Mouse (Mus musculus) T-cell, adult 66 days (primary cell): Measurements from ENCODE around the gene Cxcl14. TPM values are rescaled to one million over a fixed set of nuclear protein-coding genes. Genes with fewer than 3 reads are reported as not detected.

Experiments
- total RNA-seq, 2 experiments: library from RNA; stranded (reverse); gene quantifications; 3 replicates in 1 of 2; 4 replicates in 1 of 2; pipeline ENCODE4 v1.2.4; 2023

The Cxcl14 gene
- not detected for total RNA-seq

GRCm38 (mm10) chr13:56295943-56296658 is at the start of gene Cxcl14:
TSS of gene Cxcl14 (minus strand) at chr13:56296551.

GRCm38 (mm10) chr13:56251924-56252619 is 44.3 kb downstream of the Cxcl14 start, which contains the start of gene Neurog1:
TSS of gene Neurog1 (minus strand) at chr13:56252163.

Other genes starting within 250 kb of the Cxcl14 start
- 100 to 1,000 TPM; 278 to 329 TPM for gene H2afy, start 160.2 kb downstream of the Cxcl14 start, total RNA-seq
- gene Tifab, start 117.7 kb downstream of the Cxcl14 start, total RNA-seq = 1 to 10 TPM; 2.0 to 2.5 TPM
- gene Neurog1, start 44.4 kb downstream of the Cxcl14 start, total RNA-seq = not detected
- not detected for gene Gm3045, start 130.0 kb upstream of the Cxcl14 start, total RNA-seq
- not detected for gene Slc25a48, start 141.8 kb upstream of the Cxcl14 start, total RNA-seq
- not detected for gene Il9, start 185.7 kb upstream of the Cxcl14 start, total RNA-seq
- gene Fbxl21, start 225.9 kb upstream of the Cxcl14 start, total RNA-seq = 1 to 10 TPM in 1 of 2 experiments, under 1 TPM in 1; 0.68 to 1.7 TPM